Mouse (Mus musculus): ENCODE data around the gene Slc10a4. TPM values are rescaled to one million over a fixed set of nuclear protein-coding genes. Genes with fewer than 3 reads are reported as not detected.
"Not testable (repeated sequence)": the region's sequence is repeated elsewhere in the genome, so short reads cannot be mapped to it uniquely, and the experiment has no call there.

Gene Slc10a4
- polyA plus RNA-seq, 1 experiment from 2014 or later: 15.4 TPM

DNA sequence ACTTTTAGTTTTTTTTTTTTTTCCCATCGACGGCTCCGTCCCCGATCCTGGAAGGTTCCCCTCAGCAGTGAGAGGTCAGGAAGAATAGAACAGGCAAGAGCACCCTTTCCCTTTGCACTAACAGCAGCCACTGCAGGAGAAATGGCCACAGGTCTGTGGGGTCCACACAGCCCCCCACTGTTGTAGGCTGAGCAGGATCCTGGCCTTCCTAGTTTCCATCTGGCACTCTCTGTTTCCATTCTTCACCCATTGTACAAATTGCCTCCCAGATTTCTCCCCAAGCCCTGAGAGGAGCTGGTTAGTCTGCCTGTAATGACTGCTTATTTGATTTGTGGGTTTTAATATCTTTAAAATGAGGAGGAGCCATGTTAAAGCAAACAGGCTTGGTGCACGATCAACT lies 2.6 kb upstream of the Slc10a4 start:
- DNase-seq (ENCODE audit: low spot score): no peak
- no peak for ATAC-seq (replicated peaks; ENCODE audit: low FRiP score, low TSS enrichment, low read depth)
- Histone ChIP-seq H3K4me3 (ENCODE audit: low read depth, low read length) (no peak overlapping the region), H3K27me3 (replicated peaks; ENCODE audit: control insufficient read depth, insufficient read depth, low read length) (peaks cover 29% of the 10 kb centered on the region), H3K9me3 (ENCODE audit: control insufficient read depth, low read length) (no peaks in the 10 kb centered on the region), H3K9ac (ENCODE audit: low read length) (no peak overlapping the region), H3K36me3 (ENCODE audit: control insufficient read depth, insufficient read depth, low read length) (no peaks in the 10 kb centered on the region), H3K4me1 (replicated peaks; ENCODE audit: control insufficient read depth, insufficient read depth, low read length) (no peaks in the 10 kb centered on the region), H3K27ac (ENCODE audit: low read depth) (no peak overlapping the region), H3K4me2 (ENCODE audit: low read length) (no peak overlapping the region)
- 79% methylated on average over 5 of the region's 5 CpGs for WGBS

DNA sequence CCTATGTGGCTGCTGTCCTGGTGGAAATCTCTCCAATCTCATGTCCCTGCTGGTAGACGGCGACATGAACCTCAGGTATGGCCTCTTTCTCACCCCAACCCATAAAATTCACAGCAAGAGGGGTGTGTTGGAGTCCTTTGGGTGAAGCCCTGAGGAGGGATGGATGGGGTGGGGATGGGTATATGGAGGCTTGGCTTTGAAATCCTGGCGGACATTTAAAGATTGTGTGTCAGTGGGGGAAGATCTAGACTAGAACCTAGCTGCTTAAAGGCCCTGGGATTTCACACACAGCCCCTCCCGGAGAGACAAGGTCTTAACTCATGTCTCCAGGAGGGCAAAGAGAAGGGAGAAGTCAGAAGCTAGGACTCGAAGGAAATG lies 888 bp downstream of the Slc10a4 start:
- no peaks in the 10 kb centered on the region for H3K4me1 ChIP-seq (replicated peaks; ENCODE audit: control insufficient read depth, insufficient read depth, low read length)
- no peaks in the 10 kb centered on the region for H3K36me3 ChIP-seq (ENCODE audit: control insufficient read depth, insufficient read depth, low read length)
- H3K27ac ChIP-seq (ENCODE audit: low read depth): no peak overlapping the region
- H3K4me3 ChIP-seq (ENCODE audit: low read depth, low read length): peak overlapping the region; percentile 36
- H3K9me3 ChIP-seq (ENCODE audit: control insufficient read depth, low read length): no peaks in the 10 kb centered on the region
- H3K9ac ChIP-seq (ENCODE audit: low read length): no peak overlapping the region
- ATAC-seq (replicated peaks; ENCODE audit: low FRiP score, low TSS enrichment, low read depth): no peak
- WGBS: 47% methylated on average over 5 of the region's 5 CpGs
- DNase-seq (ENCODE audit: low spot score): no peak
- H3K27me3 ChIP-seq (replicated peaks; ENCODE audit: control insufficient read depth, insufficient read depth, low read length): peaks cover 31% of the 10 kb centered on the region
- H3K4me2 ChIP-seq (ENCODE audit: low read length): no peak overlapping the region

DNA sequence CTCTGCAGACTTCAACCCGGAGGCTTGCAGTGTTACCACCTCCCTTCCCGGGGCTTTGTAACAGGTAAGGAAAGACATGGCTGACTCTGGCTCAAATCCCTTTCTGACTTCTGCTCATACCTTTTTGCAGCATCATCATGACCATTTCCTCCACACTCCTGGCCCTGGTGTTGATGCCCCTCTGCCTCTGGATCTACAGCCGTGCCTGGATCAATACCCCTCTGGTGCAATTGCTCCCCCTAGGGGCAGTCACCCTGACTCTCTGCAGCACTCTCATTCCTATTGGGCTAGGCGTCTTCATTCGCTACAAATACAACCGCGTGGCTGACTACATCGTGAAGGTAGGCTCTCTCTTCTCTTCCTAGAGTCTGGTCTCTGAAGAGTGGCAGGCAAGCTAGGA lies 1.5 kb downstream of the Slc10a4 start:
- H3K4me3 ChIP-seq (ENCODE audit: low read depth, low read length); ATAC-seq (replicated peaks; ENCODE audit: low FRiP score, low TSS enrichment, low read depth); H3K9ac ChIP-seq (ENCODE audit: low read length); H3K9me3 ChIP-seq (ENCODE audit: control insufficient read depth, low read length); H3K4me1 ChIP-seq (replicated peaks; ENCODE audit: control insufficient read depth, insufficient read depth, low read length); H3K27ac ChIP-seq (ENCODE audit: low read depth); DNase-seq (ENCODE audit: low spot score); H3K36me3 ChIP-seq (ENCODE audit: control insufficient read depth, insufficient read depth, low read length); H3K4me2 ChIP-seq (ENCODE audit: low read length): not testable (repeated sequence)
- peaks cover 34% of the 10 kb centered on the region for H3K27me3 ChIP-seq (replicated peaks; ENCODE audit: control insufficient read depth, insufficient read depth, low read length)
- 47% methylated on average over 8 of the region's 8 CpGs for WGBS

DNA sequence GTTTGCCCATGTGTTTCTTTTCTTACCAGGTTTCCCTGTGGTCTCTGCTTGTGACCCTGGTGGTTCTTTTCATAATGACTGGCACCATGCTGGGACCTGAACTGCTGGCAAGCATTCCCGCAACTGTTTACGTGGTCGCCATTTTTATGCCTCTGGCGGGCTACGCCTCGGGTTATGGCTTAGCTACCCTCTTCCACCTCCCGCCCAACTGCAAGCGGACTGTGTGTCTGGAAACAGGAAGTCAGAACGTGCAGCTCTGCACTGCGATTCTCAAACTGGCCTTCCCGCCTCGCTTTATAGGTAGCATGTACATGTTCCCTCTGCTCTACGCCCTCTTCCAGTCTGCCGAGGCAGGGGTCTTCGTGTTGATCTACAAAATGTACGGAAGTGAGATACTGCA lies 5.1 kb downstream of the Slc10a4 start:
- H3K9me3 ChIP-seq (ENCODE audit: control insufficient read depth, low read length); H3K36me3 ChIP-seq (ENCODE audit: control insufficient read depth, insufficient read depth, low read length); H3K4me3 ChIP-seq (ENCODE audit: low read depth, low read length); H3K27ac ChIP-seq (ENCODE audit: low read depth); H3K9ac ChIP-seq (ENCODE audit: low read length); DNase-seq (ENCODE audit: low spot score); H3K4me1 ChIP-seq (replicated peaks; ENCODE audit: control insufficient read depth, insufficient read depth, low read length); ATAC-seq (replicated peaks; ENCODE audit: low FRiP score, low TSS enrichment, low read depth); H3K4me2 ChIP-seq (ENCODE audit: low read length): not testable (repeated sequence)
- WGBS: 89% methylated on average over 15 of the region's 16 CpGs
- peaks cover 37% of the 10 kb centered on the region for H3K27me3 ChIP-seq (replicated peaks; ENCODE audit: control insufficient read depth, insufficient read depth, low read length)

DNA sequence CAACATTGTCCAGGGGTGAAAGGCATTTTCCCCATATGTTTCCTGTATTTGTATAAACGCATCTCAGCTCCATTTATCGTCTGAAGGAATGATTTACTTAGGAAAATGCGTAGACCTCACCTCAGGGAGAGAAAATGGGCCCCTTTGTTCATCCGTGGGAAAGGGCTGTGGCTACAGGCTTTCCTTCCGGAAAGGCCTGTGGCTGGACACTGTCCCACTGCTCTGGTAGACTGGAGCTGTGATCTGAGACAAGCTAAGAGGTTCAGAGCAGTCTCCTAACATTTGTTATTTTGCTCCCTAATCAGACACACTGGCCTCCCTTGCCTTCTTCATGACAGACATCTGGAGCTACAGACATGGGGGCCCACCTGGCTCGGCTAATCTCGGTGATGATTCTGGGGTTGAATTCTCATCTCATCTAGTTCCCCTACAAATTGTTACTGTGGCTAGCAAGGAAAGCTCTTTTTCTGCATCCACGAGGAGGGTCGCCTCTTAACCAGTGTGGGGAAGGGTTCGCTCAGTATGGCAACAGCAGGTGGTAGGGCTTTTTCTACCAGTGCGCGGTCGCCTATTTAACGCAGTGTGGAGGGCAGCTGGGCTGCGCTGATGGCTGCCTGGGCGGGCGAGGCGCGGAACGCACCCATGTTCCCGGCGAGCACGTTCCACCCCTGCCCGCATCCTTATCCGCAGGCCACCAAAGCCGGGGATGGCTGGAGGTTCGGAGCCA lies 6.4 kb downstream of the Slc10a4 start:
- H3K4me1 ChIP-seq (replicated peaks; ENCODE audit: control insufficient read depth, insufficient read depth, low read length); H3K9ac ChIP-seq (ENCODE audit: low read length); H3K36me3 ChIP-seq (ENCODE audit: control insufficient read depth, insufficient read depth, low read length); H3K4me3 ChIP-seq (ENCODE audit: low read depth, low read length); H3K27ac ChIP-seq (ENCODE audit: low read depth); H3K9me3 ChIP-seq (ENCODE audit: control insufficient read depth, low read length): not testable (repeated sequence)
- DNase-seq (ENCODE audit: low spot score): peak; percentile 61
- Histone ChIP-seq H3K27me3 (replicated peaks; ENCODE audit: control insufficient read depth, insufficient read depth, low read length) (peaks cover 26% of the 10 kb centered on the region), H3K4me2 (ENCODE audit: low read length) (peak overlapping the region; percentile 65)
- WGBS: 29% methylated on average over 17 of the region's 27 CpGs
- ATAC-seq (replicated peaks; ENCODE audit: low FRiP score, low TSS enrichment, low read depth): peak; percentile 50

DNA sequence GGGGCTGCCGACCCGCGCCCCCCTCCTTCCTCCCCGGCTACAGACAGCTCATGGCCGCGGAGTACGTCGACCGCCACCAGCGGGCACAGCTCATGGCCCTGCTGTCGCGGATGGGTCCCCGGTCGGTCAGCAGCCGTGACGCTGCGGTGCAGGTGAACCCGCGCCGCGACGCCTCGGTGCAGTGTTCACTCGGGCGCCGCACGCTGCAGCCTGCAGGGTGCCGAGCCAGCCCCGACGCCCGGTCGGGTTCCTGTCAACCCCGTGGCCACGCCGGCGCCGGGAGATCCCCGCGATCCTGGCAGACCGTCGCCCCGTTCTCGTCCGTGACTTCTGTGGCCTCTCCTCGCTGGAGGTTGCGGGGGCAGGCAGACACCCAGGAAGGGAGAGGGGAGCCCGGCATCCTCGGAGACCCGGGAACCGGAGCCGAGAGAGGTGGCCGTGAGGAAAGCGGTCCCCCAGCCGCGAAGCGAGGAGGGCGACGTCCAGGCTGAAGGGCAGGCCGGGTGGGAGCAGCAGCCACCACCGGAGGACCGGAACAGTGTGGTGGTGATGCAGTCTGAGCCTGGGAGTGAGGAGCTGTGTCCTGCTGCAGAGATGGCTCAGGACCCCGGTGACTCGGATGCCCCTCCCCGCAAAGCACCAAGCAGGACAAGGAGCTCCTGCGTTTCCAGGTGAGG lies 7.1 kb downstream of the Slc10a4 start:
- peaks cover 20% of the 10 kb centered on the region for H3K27me3 ChIP-seq (replicated peaks; ENCODE audit: control insufficient read depth, insufficient read depth, low read length)
- peak overlapping the region; percentile 30; the same call in 1 of the 2 replicates for H3K9ac ChIP-seq (ENCODE audit: low read length)
- not testable (repeated sequence) for H3K36me3 ChIP-seq (ENCODE audit: control insufficient read depth, insufficient read depth, low read length); H3K4me1 ChIP-seq (replicated peaks; ENCODE audit: control insufficient read depth, insufficient read depth, low read length); H3K9me3 ChIP-seq (ENCODE audit: control insufficient read depth, low read length); H3K27ac ChIP-seq (ENCODE audit: low read depth)
- WGBS: 1% methylated on average over 38 of the region's 65 CpGs
- H3K4me3 ChIP-seq (ENCODE audit: low read depth, low read length): peak overlapping the region; percentile 37
- ATAC-seq (replicated peaks; ENCODE audit: low FRiP score, low TSS enrichment, low read depth): peak; percentile 43; the same call in 1 of the 2 replicates
- DNase-seq (ENCODE audit: low spot score): peak; percentile 69
- peak overlapping the region; percentile 65 for H3K4me2 ChIP-seq (ENCODE audit: low read length)

DNA sequence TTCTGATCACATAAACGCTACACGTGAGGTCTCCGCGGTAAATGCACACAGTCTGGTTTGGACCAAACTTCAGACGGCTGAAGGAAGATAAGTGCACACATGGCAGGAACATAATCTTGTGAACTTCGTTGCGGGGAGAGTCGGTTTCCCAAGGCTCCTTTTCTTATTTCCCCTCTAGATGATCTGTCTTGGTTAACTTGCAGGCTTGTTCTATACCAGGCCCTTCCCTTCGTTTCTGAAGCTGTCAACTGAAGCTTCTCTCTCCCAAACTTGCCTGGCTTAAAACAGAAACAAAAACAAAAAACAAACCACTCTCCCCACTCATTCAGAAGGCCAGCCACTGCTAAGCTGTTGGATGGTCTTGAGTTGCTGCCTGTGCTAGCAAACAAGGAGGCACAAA lies 8.1 kb downstream of the Slc10a4 start:
- Histone ChIP-seq H3K27ac (ENCODE audit: low read depth) (no peak overlapping the region), H3K9me3 (ENCODE audit: control insufficient read depth, low read length) (no peaks in the 10 kb centered on the region), H3K9ac (ENCODE audit: low read length) (no peak overlapping the region), H3K27me3 (replicated peaks; ENCODE audit: control insufficient read depth, insufficient read depth, low read length) (peaks cover 20% of the 10 kb centered on the region), H3K4me1 (replicated peaks; ENCODE audit: control insufficient read depth, insufficient read depth, low read length) (no peaks in the 10 kb centered on the region), H3K36me3 (ENCODE audit: control insufficient read depth, insufficient read depth, low read length) (no peaks in the 10 kb centered on the region), H3K4me3 (ENCODE audit: low read depth, low read length) (no peak overlapping the region), H3K4me2 (ENCODE audit: low read length) (no peak overlapping the region)
- no peak for ATAC-seq (replicated peaks; ENCODE audit: low FRiP score, low TSS enrichment, low read depth)
- peak; percentile 59 for DNase-seq (ENCODE audit: low spot score)
- WGBS: 37% methylated on average over 9 of the region's 9 CpGs

DNA sequence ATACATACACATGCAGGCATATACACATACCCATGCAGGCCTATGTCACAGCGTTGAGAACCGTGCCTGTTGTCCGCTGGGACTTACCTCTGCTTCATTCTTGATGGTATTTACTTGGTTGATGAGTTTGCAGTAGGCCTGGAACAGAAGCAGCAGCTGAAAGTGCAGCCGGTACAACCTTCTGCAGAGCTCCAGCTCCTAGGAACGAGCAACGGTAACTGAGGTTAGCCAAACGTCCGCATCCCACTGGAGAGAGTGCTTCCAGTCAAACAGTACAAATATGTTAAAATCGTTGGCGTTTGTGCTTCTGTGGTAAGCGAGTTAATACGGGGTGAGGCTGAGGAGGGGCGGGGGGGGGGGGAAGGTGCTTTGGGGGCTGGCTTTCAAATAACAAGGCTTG lies 17.1 kb downstream of the Slc10a4 start:
- Histone ChIP-seq H3K27me3 (replicated peaks; ENCODE audit: control insufficient read depth, insufficient read depth, low read length) (no peaks in the 10 kb centered on the region), H3K4me1 (replicated peaks; ENCODE audit: control insufficient read depth, insufficient read depth, low read length) (no peaks in the 10 kb centered on the region), H3K4me3 (ENCODE audit: low read depth, low read length) (no peak overlapping the region), H3K27ac (ENCODE audit: low read depth) (no peak overlapping the region), H3K36me3 (ENCODE audit: control insufficient read depth, insufficient read depth, low read length) (peaks cover 48% of the 10 kb centered on the region), H3K4me2 (ENCODE audit: low read length) (no peak overlapping the region), H3K9ac (ENCODE audit: low read length) (no peak overlapping the region), H3K9me3 (ENCODE audit: control insufficient read depth, low read length) (no peaks in the 10 kb centered on the region)
- DNase-seq (ENCODE audit: low spot score): no peak
- 90% methylated on average over 13 of the region's 13 CpGs for WGBS
- ATAC-seq (replicated peaks; ENCODE audit: low FRiP score, low TSS enrichment, low read depth): no peak

DNA sequence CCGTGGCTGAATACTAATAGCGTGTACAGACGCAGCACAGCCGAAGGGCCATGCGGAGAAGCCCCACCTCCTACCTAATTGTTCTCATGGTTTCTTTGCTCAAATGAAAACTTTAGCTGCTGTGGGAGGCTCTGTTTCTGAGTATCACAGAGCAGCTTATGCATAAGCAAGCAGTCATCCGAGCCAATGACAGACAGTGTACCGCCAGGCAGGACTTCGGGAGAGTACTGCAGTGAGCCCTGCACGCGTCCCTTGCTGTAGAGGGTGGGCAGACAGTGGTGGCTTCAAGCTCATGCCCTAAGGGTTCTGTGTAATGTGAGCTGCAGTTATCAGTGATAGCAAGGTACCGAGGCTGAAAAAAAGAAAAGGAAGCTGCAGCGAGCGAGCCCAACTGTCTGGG lies 22.0 kb downstream of the Slc10a4 start:
- H3K4me1 ChIP-seq (replicated peaks; ENCODE audit: control insufficient read depth, insufficient read depth, low read length): no peaks in the 10 kb centered on the region
- DNase-seq (ENCODE audit: low spot score): no peak
- H3K9me3 ChIP-seq (ENCODE audit: control insufficient read depth, low read length): no peaks in the 10 kb centered on the region
- no peak overlapping the region for H3K27ac ChIP-seq (ENCODE audit: low read depth)
- peaks cover 69% of the 10 kb centered on the region for H3K36me3 ChIP-seq (ENCODE audit: control insufficient read depth, insufficient read depth, low read length)
- WGBS: 78% methylated on average over 13 of the region's 13 CpGs
- ATAC-seq (replicated peaks; ENCODE audit: low FRiP score, low TSS enrichment, low read depth): no peak
- no peaks in the 10 kb centered on the region for H3K27me3 ChIP-seq (replicated peaks; ENCODE audit: control insufficient read depth, insufficient read depth, low read length)
- no peak overlapping the region for H3K4me3 ChIP-seq (ENCODE audit: low read depth, low read length)
- no peak overlapping the region for H3K9ac ChIP-seq (ENCODE audit: low read length)
- H3K4me2 ChIP-seq (ENCODE audit: low read length): no peak overlapping the region
